Mouse (Mus musculus): ENCODE measurements at regions not wholly inside any gene's neighbourhood (a gene's known extent, or its start where the extent isn't known, plus 50 kb on each side); places are given as distances from the start of the nearest gene placed in this dataset.

DNA sequence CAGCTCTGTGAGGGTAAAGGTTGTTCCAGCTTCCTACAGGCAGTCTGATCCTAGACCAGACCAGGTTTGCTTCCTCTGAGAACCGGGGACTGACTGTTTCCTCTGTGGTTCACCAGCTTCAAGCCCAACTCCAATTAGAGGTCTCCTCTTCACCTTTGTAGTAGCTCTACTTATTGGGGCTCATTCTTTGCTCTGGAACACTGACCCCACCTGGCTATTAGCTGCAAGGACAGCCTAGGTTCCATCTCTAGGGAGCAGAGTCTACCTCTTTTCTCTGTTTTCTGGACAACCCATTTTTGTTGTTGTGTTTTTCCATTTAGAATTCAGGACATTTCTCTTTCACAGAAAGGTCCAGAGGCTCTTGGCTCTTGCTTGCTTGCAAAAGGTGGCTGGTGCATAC lies 129.3 kb upstream of the Podxl start:
- WGBS: 69% methylated on average over 1 of the region's 1 CpGs
- DNase-seq (ENCODE audit: low read depth, low spot score): no peak

DNA sequence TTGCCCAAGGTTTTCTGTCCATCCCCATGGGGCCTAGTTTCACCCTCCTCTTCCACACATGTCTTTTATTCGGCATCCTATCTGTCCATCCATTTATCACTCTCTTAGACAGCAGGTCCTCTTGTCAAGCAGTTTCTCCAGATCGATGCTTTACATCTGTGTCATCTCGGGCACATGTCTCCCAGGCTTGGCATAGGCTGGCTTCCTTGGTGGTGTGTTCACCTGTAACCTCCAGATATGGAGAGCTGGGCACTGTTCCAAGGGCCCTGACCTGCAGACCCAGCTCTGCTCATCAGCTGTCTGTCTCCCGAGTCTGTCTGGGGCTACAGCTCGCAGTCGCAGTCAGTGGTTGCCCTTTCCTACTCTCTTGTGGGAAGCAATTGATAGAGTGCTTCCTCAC lies 128.2 kb upstream of the Podxl start:
- 82% methylated on average over 6 of the region's 6 CpGs for WGBS
- DNase-seq (ENCODE audit: low read depth, low spot score): no peak

DNA sequence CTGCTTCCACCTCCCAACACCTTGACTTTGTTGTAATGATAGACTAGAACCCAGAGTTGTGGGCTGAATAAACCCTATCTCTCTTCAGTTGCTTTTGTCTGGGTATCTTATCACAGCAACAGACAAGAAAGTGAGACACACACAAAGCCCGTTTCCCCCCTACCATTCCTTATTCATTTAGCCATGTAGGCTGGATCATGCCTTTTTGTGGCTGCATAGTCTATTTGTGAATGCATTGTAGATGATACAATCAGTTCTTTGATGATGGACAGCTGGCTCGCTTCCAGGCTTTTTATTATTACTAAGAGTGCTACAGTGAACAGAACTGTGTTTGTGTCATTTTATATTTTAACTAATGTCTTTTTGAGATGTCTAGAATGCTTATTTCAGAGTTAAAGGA lies 116.3 kb upstream of the Podxl start:
- WGBS: 66% methylated on average over 2 of the region's 2 CpGs
- DNase-seq (ENCODE audit: low read depth, low spot score): no peak

DNA sequence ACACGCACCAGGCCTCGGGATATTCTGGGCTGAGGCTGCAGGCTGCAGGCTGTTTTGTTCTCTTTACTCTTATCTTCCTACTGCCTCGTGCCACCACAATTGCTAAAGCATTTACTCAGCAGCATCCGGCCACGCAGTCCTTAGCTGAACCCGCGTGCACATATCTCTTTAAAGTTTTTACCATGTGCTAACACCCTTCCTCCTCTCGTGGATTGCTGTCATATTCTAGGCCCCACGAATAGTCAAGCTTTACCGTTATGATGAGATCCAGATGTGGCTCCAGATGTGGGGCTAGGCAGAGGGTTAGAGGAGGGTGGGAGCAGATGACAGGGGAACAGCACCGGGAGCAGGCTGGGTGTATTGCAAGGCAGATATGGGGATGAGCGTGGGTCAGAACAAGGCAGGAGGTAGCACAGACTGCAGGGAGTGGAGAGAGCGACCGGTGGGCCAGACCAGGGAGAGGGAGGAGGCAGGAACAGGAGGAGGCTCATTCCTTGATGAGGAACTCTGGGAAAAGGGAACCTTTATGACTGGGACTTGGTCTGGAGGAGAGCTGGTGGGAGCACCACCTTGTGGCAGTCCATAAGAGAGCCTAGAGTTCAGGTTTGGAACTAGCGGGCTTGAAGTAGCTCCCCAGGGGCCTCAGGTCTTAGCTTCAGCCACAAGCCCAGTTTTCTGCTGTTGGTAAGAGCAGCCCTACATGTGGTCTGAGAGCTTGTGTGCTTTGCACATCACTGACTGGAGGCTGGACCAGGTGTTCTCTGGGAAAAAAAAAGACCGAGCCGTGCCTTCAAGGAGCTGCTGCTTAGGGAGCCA lies 102.1 kb upstream of the Podxl start:
- WGBS: 51% methylated on average over 17 of the region's 17 CpGs
- no peak for DNase-seq (ENCODE audit: low read depth, low spot score)

DNA sequence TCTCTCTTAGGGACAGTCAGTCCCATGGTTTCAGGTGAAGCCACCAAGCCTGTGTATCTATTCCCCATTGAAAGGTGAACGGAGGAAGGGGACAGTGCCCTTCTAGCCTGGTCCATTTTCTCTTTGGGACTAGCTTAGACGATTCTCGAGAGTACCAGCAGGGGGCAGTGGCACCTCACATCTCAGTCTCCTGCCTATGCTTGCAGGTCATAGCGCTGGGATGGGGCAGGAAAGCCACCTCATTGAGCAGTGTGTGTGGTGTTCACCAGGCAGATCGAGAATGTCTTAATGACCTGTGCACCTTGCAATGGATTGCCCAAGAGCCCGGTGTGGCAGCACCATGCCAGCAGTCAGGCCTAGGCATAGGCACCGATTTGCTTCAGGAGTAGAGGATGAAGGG lies 100.7 kb upstream of the Podxl start:
- peak; percentile 18 for DNase-seq (ENCODE audit: low read depth, low spot score)
- 21% methylated on average over 7 of the region's 7 CpGs for WGBS

DNA sequence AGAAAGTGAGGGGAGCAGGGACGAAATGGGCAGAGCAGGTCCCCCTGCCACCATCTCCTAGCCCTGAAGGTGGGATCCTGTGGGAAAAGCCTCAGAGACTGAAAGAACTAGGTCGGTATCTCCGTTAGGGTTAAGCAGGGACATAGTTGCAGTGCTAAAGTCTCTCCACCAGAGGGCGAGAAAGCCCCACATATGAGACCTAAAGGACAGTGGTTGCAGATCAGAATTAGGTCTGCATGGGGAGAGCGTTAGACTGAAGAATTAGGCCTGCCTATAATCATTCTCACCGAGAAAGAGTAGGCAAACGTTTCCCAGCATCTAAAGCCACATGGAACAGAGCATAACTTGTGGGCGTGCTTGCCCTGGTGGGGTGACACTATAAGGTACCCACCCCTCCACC lies 97.0 kb upstream of the Podxl start:
- WGBS: 9% methylated on average over 8 of the region's 8 CpGs
- DNase-seq (ENCODE audit: low read depth, low spot score): peak; percentile 18

DNA sequence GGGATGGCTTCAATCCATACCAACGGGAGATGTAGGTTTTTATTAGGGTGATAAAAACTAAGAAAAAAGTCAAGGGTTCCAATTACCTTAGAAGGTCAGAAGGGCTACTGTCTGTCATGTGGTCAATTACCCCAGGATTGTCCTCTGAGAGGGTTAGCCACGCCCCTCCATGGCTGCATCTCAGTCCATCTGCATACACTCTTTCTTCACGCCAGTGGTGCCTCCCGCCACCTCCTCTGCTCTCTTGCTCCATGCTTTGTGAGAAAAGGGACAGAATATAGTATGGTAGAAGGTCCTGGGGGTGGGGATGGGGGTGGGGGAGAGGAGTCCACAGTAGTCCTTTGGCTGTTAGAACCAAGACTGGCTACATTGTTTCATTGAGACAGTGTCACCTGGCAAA lies 96.1 kb upstream of the Podxl start:
- WGBS: 37% methylated on average over 4 of the region's 4 CpGs
- DNase-seq (ENCODE audit: low read depth, low spot score): no peak

DNA sequence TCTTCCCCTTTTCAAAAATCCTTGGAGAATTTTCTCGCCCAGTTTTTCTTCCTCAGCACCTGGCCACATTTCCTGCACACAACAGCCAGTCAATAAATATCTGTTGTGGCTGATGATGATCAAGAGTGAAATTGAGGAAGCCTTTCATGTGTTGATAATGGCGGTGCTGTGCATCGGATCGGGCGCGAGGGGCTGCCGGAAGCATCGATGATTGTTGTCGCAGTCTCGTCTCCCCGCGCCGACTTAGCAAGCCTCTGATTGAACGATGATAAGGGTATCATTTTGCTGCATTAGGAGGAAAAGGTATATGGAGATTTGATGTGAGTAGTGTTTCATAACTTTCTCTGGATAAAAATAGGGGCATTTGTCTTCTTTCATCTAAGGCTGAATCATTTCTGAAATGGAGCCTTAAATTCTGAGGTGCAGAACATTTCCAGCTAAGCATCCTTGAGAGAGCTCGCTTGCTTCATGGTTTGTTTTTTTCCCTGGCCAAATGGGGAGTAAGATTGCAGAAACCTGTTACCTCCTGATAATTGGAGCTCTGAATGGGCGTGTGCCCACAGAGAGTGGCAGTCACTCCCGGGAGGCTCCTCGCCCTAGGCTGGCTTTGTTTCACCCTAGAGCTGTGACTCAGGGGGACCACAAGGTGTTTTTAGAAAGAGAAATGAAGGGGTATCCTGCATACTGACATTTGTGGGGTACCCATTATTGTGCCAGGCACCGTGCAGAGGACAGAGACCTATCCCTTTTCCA lies 94.8 kb upstream of the Podxl start:
- WGBS: 79% methylated on average over 19 of the region's 19 CpGs
- no peak for DNase-seq (ENCODE audit: low read depth, low spot score)

DNA sequence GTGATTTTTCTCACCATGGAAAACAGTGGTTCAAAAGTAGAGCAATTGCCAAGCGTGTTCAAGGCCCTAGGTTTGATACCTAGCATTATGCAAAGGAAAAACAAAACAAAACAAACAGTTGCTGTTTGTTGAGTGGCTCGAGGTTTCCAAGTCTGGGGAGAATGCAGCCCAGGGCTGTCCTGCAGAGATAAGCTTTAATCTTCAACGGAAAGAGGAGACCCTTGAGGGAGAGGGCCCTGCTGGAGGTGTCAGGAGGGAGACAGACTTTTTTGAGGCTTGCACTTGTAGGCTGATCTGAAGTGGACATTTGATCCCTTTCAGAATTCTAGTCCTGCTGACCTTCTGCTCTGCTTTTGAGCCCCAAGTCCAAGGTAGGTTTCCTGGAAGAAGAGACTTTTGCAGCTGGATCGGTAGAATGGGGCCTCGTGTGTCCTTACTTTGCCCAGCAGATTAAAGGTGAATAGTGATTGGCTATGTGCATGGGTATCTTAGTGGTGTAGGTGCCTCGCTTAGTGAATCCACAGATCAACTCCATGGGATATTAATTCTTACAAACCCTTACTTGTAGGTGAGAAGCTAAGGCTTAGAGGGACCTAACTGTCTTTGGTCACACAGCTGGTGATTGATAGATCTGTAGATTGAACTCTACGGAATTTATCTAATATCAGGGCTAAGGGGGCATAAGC lies 87.2 kb upstream of the Podxl start:
- WGBS: 64% methylated on average over 7 of the region's 7 CpGs
- no peak for DNase-seq (ENCODE audit: low read depth, low spot score)

DNA sequence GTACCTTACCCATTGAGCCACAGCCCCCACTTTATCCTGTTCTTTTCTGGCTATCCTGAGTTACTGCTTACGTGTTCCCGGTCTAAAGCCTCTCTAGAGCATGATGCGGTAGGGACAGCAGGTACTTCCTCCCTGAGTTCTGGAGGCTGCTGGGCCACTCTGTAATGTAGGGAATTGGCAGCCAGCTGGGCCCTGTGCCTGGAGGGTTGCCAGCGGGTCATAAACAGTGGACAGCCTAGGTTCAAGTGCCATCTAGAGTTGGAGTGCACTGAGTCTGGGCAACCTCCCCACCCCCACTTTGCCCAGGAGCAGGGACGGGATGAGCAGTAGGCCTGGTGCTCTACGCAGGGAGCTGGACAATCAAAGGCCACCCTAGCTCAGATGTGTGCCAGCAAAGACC lies 81.5 kb upstream of the Podxl start:
- 63% methylated on average over 6 of the region's 6 CpGs for WGBS
- DNase-seq (ENCODE audit: low read depth, low spot score): no peak

DNA sequence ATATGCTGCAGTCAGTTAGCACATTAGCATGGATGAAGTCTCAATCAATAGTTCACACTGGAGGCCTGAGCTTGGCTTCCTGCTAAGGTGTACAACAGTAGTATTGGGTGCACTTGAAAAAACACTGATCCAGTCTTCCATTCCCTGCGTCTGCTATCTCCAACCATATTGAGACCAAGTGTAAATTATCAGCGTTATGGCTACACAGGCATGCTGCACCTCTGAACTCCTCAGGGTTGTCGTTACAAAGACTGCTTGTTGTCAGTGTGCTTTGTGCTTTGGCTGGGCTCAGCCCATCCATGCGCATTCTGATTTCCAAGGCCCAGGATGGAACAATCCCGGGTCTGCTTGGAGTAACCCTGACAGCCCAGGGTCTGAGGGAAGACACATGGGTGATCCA lies 80.7 kb upstream of the Podxl start:
- WGBS: 89% methylated on average over 5 of the region's 5 CpGs
- DNase-seq (ENCODE audit: low read depth, low spot score): no peak

DNA sequence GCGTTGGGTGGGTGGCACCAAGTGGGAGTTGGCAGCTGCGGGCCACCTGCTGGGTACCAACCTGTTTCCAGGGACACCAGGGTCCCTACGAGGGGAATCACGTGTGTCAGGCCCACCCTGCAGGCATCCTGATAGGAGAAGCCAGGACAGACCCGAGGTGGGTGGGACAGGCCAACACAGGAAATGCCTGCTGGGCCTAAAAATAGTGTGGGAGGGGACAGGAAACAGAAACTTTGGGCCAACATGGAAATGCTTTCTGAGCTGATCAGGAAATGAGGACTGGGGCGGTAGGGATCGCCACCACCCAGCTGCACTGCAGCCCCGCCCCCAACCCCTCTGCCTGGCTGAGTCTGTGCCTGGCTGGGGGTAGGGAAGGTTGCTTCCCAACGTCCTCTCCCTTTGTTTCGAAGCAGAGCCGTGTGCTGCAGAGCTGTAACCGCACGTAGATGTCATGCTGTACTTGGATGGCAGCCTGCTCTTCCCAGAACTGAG lies 78.7 kb upstream of the Podxl start:
- no peak for DNase-seq (ENCODE audit: low read depth, low spot score)
- WGBS: 30% methylated on average over 13 of the region's 13 CpGs

DNA sequence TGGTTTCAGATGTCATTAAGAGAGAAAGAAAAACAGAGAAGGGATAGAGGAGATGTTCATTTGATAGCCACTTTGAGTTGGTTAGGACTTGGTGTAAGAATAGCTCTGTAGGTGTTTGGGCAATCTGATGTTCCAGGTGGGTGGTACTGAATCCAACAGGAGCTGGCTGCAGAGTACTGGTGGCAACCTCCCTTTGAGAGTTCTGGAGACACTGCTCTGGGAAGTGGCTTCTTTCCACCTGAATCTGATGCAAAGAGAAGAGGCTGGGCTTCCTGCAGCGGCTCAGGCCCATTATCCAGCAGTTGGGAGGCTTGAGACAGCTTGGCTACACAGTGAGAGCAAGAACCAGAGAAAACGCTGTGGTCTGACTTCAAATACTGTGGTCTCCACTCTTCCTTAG lies 77.0 kb upstream of the Podxl start:
- 66% methylated on average over 2 of the region's 2 CpGs for WGBS
- no peak for DNase-seq (ENCODE audit: low read depth, low spot score)

DNA sequence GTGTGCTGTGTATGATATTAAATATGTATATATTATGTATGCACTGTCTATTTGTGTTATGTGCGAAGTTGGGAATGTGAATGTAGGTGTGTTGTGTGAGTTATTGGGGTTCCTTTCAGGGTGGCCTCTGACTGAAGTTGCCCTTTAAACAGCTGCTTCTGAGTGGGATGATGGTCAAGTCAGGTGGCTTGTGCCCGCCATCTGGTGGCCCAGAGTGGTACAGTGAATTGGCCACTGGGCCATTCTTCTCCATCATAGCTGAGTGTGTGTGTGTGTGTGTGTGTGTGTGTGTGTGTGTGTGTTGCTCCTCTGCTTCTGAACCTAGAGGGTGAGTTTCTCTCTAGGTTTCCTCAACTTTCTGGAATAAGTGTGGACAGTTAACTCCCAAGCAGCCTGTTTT lies 75.7 kb upstream of the Podxl start:
- WGBS: 20% methylated on average over 2 of the region's 2 CpGs
- DNase-seq (ENCODE audit: low read depth, low spot score): no peak

DNA sequence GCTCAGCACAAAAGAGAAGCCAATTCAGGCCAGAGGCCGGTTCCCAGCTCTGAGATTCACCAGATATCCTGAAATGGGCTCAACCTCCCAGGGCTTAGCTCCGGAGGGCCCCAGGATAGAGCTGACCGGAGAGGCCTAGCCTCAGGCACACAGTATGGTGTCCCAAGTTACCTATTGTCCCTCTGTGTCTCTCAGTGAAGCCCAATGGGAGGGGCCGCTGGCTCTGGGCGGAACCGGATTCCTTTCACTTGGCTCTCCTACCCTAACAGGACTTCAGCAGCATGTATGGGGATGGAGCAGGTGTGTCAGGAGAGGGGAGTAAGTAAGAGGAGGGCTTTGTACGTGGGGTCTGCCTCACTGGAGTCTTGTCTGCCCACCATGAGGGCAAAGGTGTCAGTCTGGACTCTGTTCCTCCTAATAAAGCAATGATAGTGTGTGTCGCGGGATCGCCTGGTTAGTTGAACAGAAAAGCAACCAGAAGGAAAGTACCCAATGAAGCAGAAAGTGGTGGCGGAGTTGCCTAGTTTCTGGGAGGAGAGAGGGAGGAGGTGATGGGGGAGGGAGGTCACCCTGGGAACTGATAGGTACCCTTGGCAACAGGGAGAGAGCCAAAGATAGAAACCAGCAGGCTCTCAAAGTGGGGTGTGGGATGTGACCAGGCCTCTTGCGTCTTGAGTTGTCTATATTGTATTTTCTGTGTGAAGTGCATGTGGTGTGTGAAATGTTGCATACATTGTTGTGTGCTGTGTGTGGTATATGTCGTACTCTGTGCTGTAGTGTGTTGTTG lies 74.8 kb upstream of the Podxl start:
- no peak for DNase-seq (ENCODE audit: low read depth, low spot score)
- 64% methylated on average over 13 of the region's 13 CpGs for WGBS

DNA sequence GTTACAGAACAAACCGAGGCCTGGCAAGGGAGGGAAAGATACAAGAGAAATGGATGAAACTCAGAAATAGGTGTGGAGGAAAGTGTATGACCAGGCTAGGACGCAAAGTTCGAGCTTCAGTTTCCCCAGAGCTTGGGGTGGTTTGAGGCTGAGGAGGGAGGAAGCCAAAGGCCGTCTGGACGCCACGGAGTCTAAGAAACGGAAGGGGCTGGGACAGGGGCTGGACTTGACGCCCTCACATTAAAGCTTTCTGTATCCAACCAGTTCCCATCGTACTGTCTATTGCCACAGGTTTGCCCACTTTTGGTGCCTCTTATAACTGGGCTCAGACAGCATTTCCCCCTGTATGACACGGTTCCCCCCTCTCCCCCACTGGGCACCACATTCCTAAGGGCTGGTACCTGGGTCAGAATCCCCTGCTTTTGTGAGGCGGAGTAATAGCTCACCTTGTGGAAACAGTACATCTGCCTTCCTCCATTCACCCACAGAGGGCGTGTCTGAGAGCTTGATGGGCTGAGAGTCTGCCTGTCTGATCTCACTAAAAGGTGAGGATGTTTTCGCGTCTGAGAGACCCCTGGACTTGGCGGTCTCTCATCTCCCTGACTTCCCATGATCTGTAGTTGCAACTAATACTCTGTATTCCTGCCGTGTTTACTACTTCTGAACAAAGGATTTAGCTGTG lies 73.7 kb upstream of the Podxl start:
- no peak for DNase-seq (ENCODE audit: low read depth, low spot score)
- WGBS: 28% methylated on average over 16 of the region's 16 CpGs

DNA sequence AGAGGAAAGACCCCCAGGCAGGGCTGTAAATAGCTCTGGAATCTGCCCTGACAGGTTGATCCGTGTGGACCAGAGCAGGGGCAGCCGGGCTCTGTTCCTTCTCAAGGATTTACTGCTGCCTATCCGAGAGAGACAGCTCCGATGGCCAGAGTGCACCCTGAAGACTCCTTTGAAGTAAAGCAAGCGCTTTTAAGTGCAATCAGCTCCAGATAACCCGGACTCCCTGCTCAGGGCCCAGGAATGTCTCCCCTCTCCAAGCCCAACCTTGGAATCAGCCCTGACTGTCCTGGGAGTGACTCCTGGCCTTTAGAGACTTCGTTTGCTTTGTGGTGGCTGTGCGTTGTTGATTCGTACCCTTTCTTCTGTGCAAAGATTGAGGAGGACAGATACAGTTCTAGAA lies 73.2 kb upstream of the Podxl start:
- 25% methylated on average over 9 of the region's 9 CpGs for WGBS
- DNase-seq (ENCODE audit: low read depth, low spot score): no peak

DNA sequence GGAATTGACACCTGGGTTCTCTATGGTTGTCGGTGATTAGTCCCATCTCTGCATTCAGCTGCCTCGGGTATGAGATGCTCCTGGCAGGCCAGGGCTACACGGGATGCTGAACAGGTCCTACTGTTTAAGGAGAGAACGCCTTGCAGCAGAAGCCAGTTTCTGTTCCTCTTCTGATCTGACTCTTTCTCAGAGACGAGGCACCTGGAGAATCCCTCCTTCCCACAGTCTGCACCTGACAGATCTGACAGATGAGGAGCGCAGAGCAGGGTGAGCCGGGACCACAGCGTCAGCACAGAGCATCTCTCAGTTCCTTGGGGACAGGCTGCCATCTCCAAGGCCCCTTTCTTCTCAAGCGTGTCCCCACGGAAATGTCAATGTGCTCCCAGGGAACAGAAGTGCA lies 68.7 kb upstream of the Podxl start:
- 69% methylated on average over 10 of the region's 10 CpGs for WGBS
- DNase-seq (ENCODE audit: low read depth, low spot score): no peak

DNA sequence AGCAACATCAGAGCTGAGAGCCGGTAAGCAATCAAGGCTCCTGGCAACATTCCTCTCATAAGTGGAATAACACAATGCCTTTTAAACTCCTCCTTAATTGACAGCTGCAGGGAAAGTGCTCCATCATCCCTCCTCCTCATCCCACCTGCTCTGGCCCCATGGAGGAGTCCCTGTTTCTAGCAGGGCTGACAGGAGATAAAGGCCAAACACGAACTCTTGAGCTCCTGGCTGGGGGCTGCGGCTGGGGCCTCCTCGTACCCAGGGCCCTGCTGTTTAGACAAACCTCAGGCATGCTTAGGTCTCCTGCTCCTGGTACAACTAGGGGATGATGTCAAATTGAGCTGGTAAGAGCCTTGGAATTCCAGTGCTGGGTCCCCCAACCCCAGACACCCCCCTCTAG lies 66.2 kb upstream of the Podxl start:
- WGBS: 61% methylated on average over 4 of the region's 4 CpGs
- no peak for DNase-seq (ENCODE audit: low read depth, low spot score)
